Mouse (Mus musculus) T-helper 1 cell (primary cell): ENCODE data around the gene Pomp.
"Not testable (repeated sequence)": the region's sequence is repeated elsewhere in the genome, so short reads cannot be mapped to it uniquely, and the experiment has no call there.

Experiments
- in situ Hi-C: fragments of 300-600 bp; cut with MboI, MseI; formaldehyde crosslinking; loops from one replicate; pipeline ENCODE4 v1.15.1; 2025; ENCODE audit warnings: high pct_unique_total_duplicates

Pomp gene

GRCm38 (mm10) chr5:147850194-147850593, 10.1 kb upstream of the Pomp start:
- in situ Hi-C loops = loop anchor here (25.0 kb wide), 1 partner anchor 788 kb away; no protein-coding TSS in a partner anchor

- in situ Hi-C loops = loop anchor here (10.0 to 25.0 kb wide), 2 partner anchors 798 to 1635 kb away; partner anchors contain the start of gene Rnf6
These were observed 199 bp upstream of the Pomp start for GRCm38 (mm10) chr5:147860076-147860448.

GRCm38 (mm10) chr5:147868674-147869073, 8.4 kb downstream of the Pomp start:
- in situ Hi-C loops = loop anchor here (10.0 to 25.0 kb wide), 2 partner anchors 806 to 1644 kb away; partner anchors contain the start of gene Rnf6

GRCm38 (mm10) chr5:147869568-147869967, 9.3 kb downstream of the Pomp start:
- in situ Hi-C loops = loop anchor here (10.0 to 25.0 kb wide), 2 partner anchors 807 to 1645 kb away; partner anchors contain the start of gene Rnf6

- in situ Hi-C loops = loop anchor here (25.0 kb wide), 1 partner anchor 808 kb away; no protein-coding TSS in a partner anchor
These were observed 10.0 kb downstream of the Pomp start for GRCm38 (mm10) chr5:147870296-147870695.

- in situ Hi-C loops = loop anchor here (25.0 kb wide), 1 partner anchor 809 kb away; no protein-coding TSS in a partner anchor
These were observed 11.0 kb downstream of the Pomp start for GRCm38 (mm10) chr5:147871091-147871820.

- in situ Hi-C loops = loop anchor here (25.0 kb wide), 1 partner anchor 812 kb away; no protein-coding TSS in a partner anchor
These were observed 14.3 kb downstream of the Pomp start for GRCm38 (mm10) chr5:147874491-147875065.

GRCm38 (mm10) chr5:147875210-147875609, 14.9 kb downstream of the Pomp start:
- in situ Hi-C loops = no loop called here

- in situ Hi-C loops = no loop called here
These were observed 17.3 kb downstream of the Pomp start for GRCm38 (mm10) chr5:147877520-147877919.

GRCm38 (mm10) chr5:147879971-147880682, 19.9 kb downstream of the Pomp start:
- in situ Hi-C loops = no loop called here

GRCm38 (mm10) chr5:147883581-147883980, 23.3 kb downstream of the Pomp start:
- in situ Hi-C loops = no loop called here

- in situ Hi-C loops = no loop called here
These were observed 28.3 kb downstream of the Pomp start for GRCm38 (mm10) chr5:147888313-147889297.

- in situ Hi-C loops = no loop called here
These were observed 32.5 kb downstream of the Pomp start for GRCm38 (mm10) chr5:147892735-147893134.

GRCm38 (mm10) chr5:147893143-147893542, 32.9 kb downstream of the Pomp start:
- in situ Hi-C loops = no loop called here

GRCm38 (mm10) chr5:147893766-147894454, 33.6 kb downstream of the Pomp start:
- in situ Hi-C loops = no loop called here

- in situ Hi-C loops = no loop called here
These were observed 34.3 kb downstream of the Pomp start, which contains the start of gene Slc46a3 for GRCm38 (mm10) chr5:147894455-147895076. Gene Slc46a3 (minus strand): TSS chr5:147894815.

- in situ Hi-C loops = no loop called here
These were observed 35.4 kb downstream of the Pomp start for GRCm38 (mm10) chr5:147895436-147896198.

GRCm38 (mm10) chr5:147896501-147896900, 36.2 kb downstream of the Pomp start:
- in situ Hi-C loops = not testable (repeated sequence)

- in situ Hi-C loops = no loop called here
These were observed 38.0 kb downstream of the Pomp start for GRCm38 (mm10) chr5:147898254-147898653.
